Mouse (Mus musculus) ES-E14 (cell line): Measurements from ENCODE around the gene Stk26. TPM values are rescaled to one million over a fixed set of nuclear protein-coding genes. Genes with fewer than 3 reads are reported as not detected.

ENCODE experiments used
- DNase-seq: peaks from one replicate; pipeline ENCODE4 v3.0.0-alpha.2; 2013; ENCODE audit warnings: low read depth, low spot score
- H3K27ac ChIP-seq: 2 replicates; pipeline ENCODE4 v1.5.1; 2012; ENCODE audit warnings: low read depth, mild to moderate bottlenecking, low read length, moderate library complexity, mixed read lengths; ENCODE audit not compliant: poor library complexity, insufficient read depth, severe bottlenecking
- H3K36me3 ChIP-seq: 2 replicates; pipeline ENCODE4 v1.6.1; 2012; ENCODE audit warnings: mild to moderate bottlenecking, low read length, moderate library complexity, mixed read lengths; ENCODE audit not compliant: control insufficient read depth, poor library complexity, insufficient read depth, severe bottlenecking
- H3K4me1 ChIP-seq, 2 experiments: fragments of 150-350 bp in 1 of 2; sonication (generic) in 1 of 2; 2 replicates each; pipeline ENCODE4 v1.6.1; 2012; ENCODE audit warnings: low read length in 2 of 2, mild to moderate bottlenecking in 1 of 2, mixed read lengths in 1 of 2; ENCODE audit not compliant: control insufficient read depth in 2 of 2, insufficient read depth in 2 of 2, poor library complexity in 1 of 2
- H3K4me3 ChIP-seq, 2 experiments: fragments of 150-350 bp in 1 of 2; sonication (generic) in 1 of 2; 2 replicates each; pipeline ENCODE4 v1.5.1; 2012; ENCODE audit warnings: low read length in 2 of 2, low read depth in 1 of 2, mild to moderate bottlenecking in 1 of 2, mixed read lengths in 1 of 2; ENCODE audit not compliant: insufficient read depth in 1 of 2, poor library complexity in 1 of 2, severe bottlenecking in 1 of 2
- H3K9ac ChIP-seq: 2 replicates; pipeline ENCODE4 v1.6.1; 2012; ENCODE audit warnings: low read depth, mild to moderate bottlenecking, low read length, mixed read lengths; ENCODE audit not compliant: poor library complexity, insufficient read depth, severe bottlenecking
- H3K9me3 ChIP-seq: fragments of 150-350 bp; sonication (generic); 2 replicates; pipeline ENCODE4 v1.6.1; 2012; ENCODE audit warnings: low read depth, mild to moderate bottlenecking, low read length; ENCODE audit not compliant: control insufficient read depth, insufficient read depth
- CHD2 ChIP-seq: IDR thresholded peaks from 2 replicates; pipeline ENCODE4 v1.6.1; 2014; ENCODE audit warnings: mild to moderate bottlenecking, low read depth, low read length, inconsistent platforms
- HCFC1 ChIP-seq: IDR thresholded peaks from 2 replicates; pipeline ENCODE4 v1.6.1; 2012; ENCODE audit warnings: low read length, inconsistent platforms, borderline replicate concordance; ENCODE audit not compliant: insufficient read depth
- MAFK ChIP-seq: IDR thresholded peaks from 2 replicates; pipeline ENCODE4 v1.6.1; 2014; ENCODE audit warnings: mild to moderate bottlenecking, low read depth, low read length, inconsistent platforms; ENCODE audit not compliant: insufficient read depth
- ZC3H11A ChIP-seq: IDR thresholded peaks from 2 replicates; pipeline ENCODE4 v1.6.1; 2012; ENCODE audit warnings: low read depth, mild to moderate bottlenecking, inconsistent platforms, low read length, borderline replicate concordance
- ZNF384 ChIP-seq: IDR thresholded peaks from 2 replicates; pipeline ENCODE4 v1.6.1; 2012; ENCODE audit warnings: low read depth, low read length, inconsistent platforms
- in situ Hi-C, 2 experiments: fragments of 600-800 bp; cut with MboI; formaldehyde crosslinking; loops; one replicate each; pipeline ENCODE4 v1.15.1; 2025; ENCODE audit warnings: low sequenced_read_pairs in 2 of 2, inconsistent platforms in 1 of 2; ENCODE audit not compliant: unreplicated experiment in 2 of 2
- total RNA-seq: library from RNA; depleted of rRNA; stranded (reverse); fragments of 300-350 nt; gene quantifications from 2 replicates; pipeline ENCODE4 v1.2.3, GENCODE M21; 2012

Gene Stk26
- total RNA-seq, 1 experiment = 3.3 TPM

DNA sequence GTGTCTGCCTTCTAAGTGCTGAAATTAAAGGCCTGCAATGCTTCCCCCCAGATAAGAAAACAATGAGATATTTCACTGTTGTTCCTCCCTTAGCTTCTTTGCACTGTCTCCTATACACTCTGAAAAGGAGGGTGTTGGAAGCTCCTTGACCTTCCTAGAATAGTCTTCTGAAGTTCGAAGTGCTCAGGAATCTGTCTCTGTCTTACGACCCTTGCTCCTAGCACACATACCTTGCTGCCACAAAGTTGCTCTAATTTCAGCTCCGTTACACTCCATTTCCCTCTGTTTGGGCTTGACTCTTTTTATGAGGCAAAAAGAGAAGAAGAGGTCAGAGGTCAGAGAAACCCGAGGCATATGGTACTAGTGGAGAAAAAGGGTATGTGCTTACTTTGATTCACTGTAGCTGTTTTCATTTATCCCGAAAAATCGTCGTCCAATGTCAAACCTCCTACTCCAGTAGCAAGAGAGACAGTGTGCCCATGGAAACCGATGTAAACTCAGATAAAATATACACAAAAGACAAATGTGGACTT lies 41.1 kb upstream of the Stk26 start:
- TF ChIP-seq MAFK = no peak
- TF ChIP-seq HCFC1 = no peak
- TF ChIP-seq ZC3H11A = no peak
- no peak for TF ChIP-seq CHD2
- TF ChIP-seq ZNF384 = no peak
- Histone ChIP-seq H3K4me1 (no peaks in the 10 kb centered on the region), H3K9me3 (no peaks in the 10 kb centered on the region), H3K27ac (no peak overlapping the region), H3K36me3 (no peaks in the 10 kb centered on the region), H3K9ac (no peak overlapping the region), H3K4me3 (no peak overlapping the region)
- DNase-seq = no peak
- in situ Hi-C loops = no loop called here

- Histone ChIP-seq H3K9me3 (no peaks in the 10 kb centered on the region), H3K36me3 (no peaks in the 10 kb centered on the region), H3K27ac (no peak overlapping the region), H3K4me3 (no peak overlapping the region), H3K4me1 (no peaks in the 10 kb centered on the region), H3K9ac (no peak overlapping the region)
- no peak for DNase-seq
- TF ChIP-seq CHD2 (no peak), ZNF384 (no peak), ZC3H11A (no peak), HCFC1 (no peak), MAFK (no peak)
- in situ Hi-C loops = no loop called here
Measured at GRCm38 (mm10) chrX:50805654-50806053, 35.2 kb upstream of the Stk26 start.

- TF ChIP-seq ZC3H11A (no peak), HCFC1 (no peak), CHD2 (no peak), ZNF384 (no peak), MAFK (no peak)
- H3K4me3 ChIP-seq = no peak overlapping the region
- no peak overlapping the region for H3K9ac ChIP-seq
- no peak for DNase-seq
- H3K9me3 ChIP-seq = no peaks in the 10 kb centered on the region
- no peaks in the 10 kb centered on the region for H3K4me1 ChIP-seq
- in situ Hi-C loops = no loop called here
- H3K27ac ChIP-seq = no peak overlapping the region
- no peaks in the 10 kb centered on the region for H3K36me3 ChIP-seq
Measured at GRCm38 (mm10) chrX:50823856-50824255, 17.0 kb upstream of the Stk26 start.

DNA sequence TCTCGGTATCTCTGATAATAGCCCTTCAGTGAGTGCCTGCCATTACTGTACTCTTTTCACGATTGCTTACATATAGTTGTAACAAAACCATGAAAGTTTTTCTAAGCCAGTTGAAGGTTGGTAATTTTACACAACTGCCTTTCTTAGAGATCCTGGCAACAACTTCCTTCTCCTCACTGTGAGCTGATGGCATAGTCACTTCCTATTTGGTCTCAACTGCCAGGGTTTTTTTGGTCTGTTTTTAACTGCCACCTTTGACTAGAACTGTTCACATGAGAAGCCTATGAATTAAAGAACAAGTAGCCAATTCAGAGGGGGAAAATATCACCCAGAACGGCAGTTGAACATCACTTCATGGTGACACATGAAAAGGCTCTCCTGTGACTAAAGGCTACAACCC lies 5.3 kb upstream of the Stk26 start:
- no peak overlapping the region for H3K4me3 ChIP-seq
- DNase-seq = no peak
- H3K9ac ChIP-seq = no peak overlapping the region
- no peaks in the 10 kb centered on the region for H3K4me1 ChIP-seq
- no peaks in the 10 kb centered on the region for H3K9me3 ChIP-seq
- H3K27ac ChIP-seq = no peak overlapping the region
- in situ Hi-C loops = no loop called here
- no peak for TF ChIP-seq ZNF384
- TF ChIP-seq HCFC1 = no peak
- TF ChIP-seq CHD2 = no peak
- TF ChIP-seq ZC3H11A = no peak
- TF ChIP-seq MAFK = no peak
- no peaks in the 10 kb centered on the region for H3K36me3 ChIP-seq

DNA sequence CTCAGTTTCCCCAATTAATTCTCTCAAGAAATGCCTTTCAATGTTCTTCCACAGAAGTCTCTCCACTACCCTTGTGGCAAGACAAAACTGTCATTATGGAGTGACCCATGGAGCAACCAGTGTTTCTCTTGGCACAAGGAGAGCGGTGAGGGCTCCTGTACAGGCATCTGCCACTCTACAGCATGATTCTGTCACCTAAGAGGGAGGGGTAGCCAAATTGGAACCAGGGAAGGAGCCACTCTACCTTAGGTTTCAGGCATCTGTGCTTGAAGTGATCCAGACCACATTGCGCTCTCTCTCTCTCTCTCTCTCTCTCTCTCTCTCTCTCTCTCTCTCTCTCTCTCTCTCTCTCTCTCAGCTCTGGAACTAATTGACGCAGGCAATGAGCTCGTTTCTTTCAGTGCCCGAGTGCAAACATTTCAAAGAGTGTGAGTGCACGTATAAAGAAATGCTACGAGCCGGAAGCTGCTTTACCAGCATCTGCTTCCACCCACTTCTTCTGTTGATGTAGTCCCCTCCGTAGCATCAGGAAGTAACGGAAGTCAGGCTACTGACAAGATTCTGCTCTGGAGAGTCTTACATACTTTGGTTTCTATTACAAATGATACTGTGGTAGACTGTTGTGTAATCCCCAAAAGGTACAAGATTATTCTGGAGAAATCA lies 4.7 kb upstream of the Stk26 start:
- Histone ChIP-seq H3K9me3 (no peaks in the 10 kb centered on the region), H3K9ac (no peak overlapping the region), H3K36me3 (no peaks in the 10 kb centered on the region), H3K4me1 (no peaks in the 10 kb centered on the region), H3K27ac (no peak overlapping the region), H3K4me3 (no peak overlapping the region)
- TF ChIP-seq ZNF384 (no peak), MAFK (no peak), ZC3H11A (no peak)
- no peak for DNase-seq
- in situ Hi-C loops = no loop called here
